ENCODE assay signal across 8 mouse cellular contexts in genomic region chr13:60015854-60016366, GRCm38 (mm10).
DNase-seq lines count a peak whose midpoint lies in the region; ATAC-seq and TF ChIP-seq lines count a peak whose summit lies in the region.

No protein-coding gene starts in this region.

- TF ChIP-seq EP300 in heart, adult 2 months (IDR thresholded peaks at IDR 0.05; ENCODE audit: insufficient read depth, low read depth, low read length) = 0 out of 2 replicates have a peak, but pooled peaks have one; percentile 23

- no peak for TF ChIP-seq POLR2A in heart, adult 2 months (IDR thresholded peaks at IDR 0.05; ENCODE audit: insufficient read depth, low read depth, low read length)

- no peak overlapping the region for H3K9ac ChIP-seq in heart, adult 2 months (ENCODE audit: low read depth, low read length)
- H3K9ac ChIP-seq in heart, embryonic 11.5 days (ENCODE audit: low read depth, low read length) = no peak overlapping the region
- H3K9ac ChIP-seq in embryonic facial prominence, embryonic 15.5 days = no peak overlapping the region
- H3K9ac ChIP-seq in hindbrain, postnatal 0 days (replicated peaks; ENCODE audit: low read length) = no peak overlapping the region

- peak overlapping the region; percentile 64 for H3K27ac ChIP-seq in heart, adult 2 months
- no peak overlapping the region for H3K27ac ChIP-seq in heart, embryonic 11.5 days (ENCODE audit: low read depth, low read length)
- H3K27ac ChIP-seq in embryonic facial prominence, embryonic 15.5 days (replicated peaks) = peak overlapping the region; percentile 74
- H3K27ac ChIP-seq in hindbrain, postnatal 0 days = no peak overlapping the region

- H3K4me1 ChIP-seq in heart, adult 2 months (ENCODE audit: control insufficient read depth, insufficient read depth, low read length) = peaks cover 8% of the 10 kb centered on the region
- peaks cover 2% of the 10 kb centered on the region; the same call in 1 of the 2 replicates for H3K4me1 ChIP-seq in heart, embryonic 11.5 days (ENCODE audit: control insufficient read depth, insufficient read depth, low read length)
- H3K4me1 ChIP-seq in embryonic facial prominence, embryonic 15.5 days = peaks cover 69% of the 10 kb centered on the region
- 0 out of 2 replicates have a peak, but pooled peaks cover 8% of the 10 kb centered on the region for H3K4me1 ChIP-seq in hindbrain, postnatal 0 days (ENCODE audit: insufficient read depth, low read length)

- peaks cover 2% of the 10 kb centered on the region; the same call in 1 of the 2 replicates for H3K36me3 ChIP-seq in heart, adult 2 months (ENCODE audit: control insufficient read depth, insufficient read depth, low read length)
- no peaks in the 10 kb centered on the region for H3K36me3 ChIP-seq in heart, embryonic 11.5 days (ENCODE audit: control insufficient read depth, insufficient read depth, low read length)
- no peaks in the 10 kb centered on the region for H3K36me3 ChIP-seq in embryonic facial prominence, embryonic 15.5 days
- H3K36me3 ChIP-seq in hindbrain, postnatal 0 days (ENCODE audit: insufficient read depth, low read length) = no peaks in the 10 kb centered on the region

- 53% methylated on average over 8 of the region's 8 CpGs for WGBS in heart, adult 2 months
- WGBS in heart, embryonic 11.5 days (ENCODE audit: insufficient replicate concordance) = 63% methylated on average over 8 of the region's 8 CpGs
- 47% methylated on average over 8 of the region's 8 CpGs for WGBS in embryonic facial prominence, embryonic 15.5 days
- WGBS in hindbrain, postnatal 0 days = 61% methylated on average over 8 of the region's 8 CpGs

- no peak overlapping the region for H3K4me2 ChIP-seq in heart, embryonic 11.5 days
- H3K4me2 ChIP-seq in embryonic facial prominence, embryonic 15.5 days (replicated peaks) = no peak overlapping the region
- H3K4me2 ChIP-seq in hindbrain, postnatal 0 days (ENCODE audit: low read depth, low read length) = no peak overlapping the region

- no peaks in the 10 kb centered on the region for H3K9me3 ChIP-seq in heart, embryonic 11.5 days (replicated peaks; ENCODE audit: control insufficient read depth, low read length)
- no peaks in the 10 kb centered on the region for H3K9me3 ChIP-seq in embryonic facial prominence, embryonic 15.5 days (replicated peaks)
- no peaks in the 10 kb centered on the region for H3K9me3 ChIP-seq in hindbrain, postnatal 0 days (ENCODE audit: low read length)

- H3K27me3 ChIP-seq in heart, adult 2 months (ENCODE audit: control insufficient read depth, insufficient read depth, low read length) = no peaks in the 10 kb centered on the region
- H3K27me3 ChIP-seq in heart, embryonic 11.5 days (ENCODE audit: control insufficient read depth, insufficient read depth, low read length) = no peaks in the 10 kb centered on the region
- no peaks in the 10 kb centered on the region for H3K27me3 ChIP-seq in embryonic facial prominence, embryonic 15.5 days
- no peaks in the 10 kb centered on the region for H3K27me3 ChIP-seq in hindbrain, postnatal 0 days (ENCODE audit: insufficient read depth, low read length)

- DNase-seq in heart, adult 2 months = peak; percentile 43 to 74
- DNase-seq in kidney, adult 8-10 months = peak; percentile 62 to 72
- peak; percentile 57 for DNase-seq in lung, postnatal 36 days
- no peak for DNase-seq in cerebellum, adult 9-10 months
- DNase-seq in right cerebral cortex, postnatal 36 days (ENCODE audit: low spot score in 2 of 2) = no peak
- no peak for DNase-seq in hindbrain, postnatal 0 days (ENCODE audit: low spot score)

- ATAC-seq in heart, embryonic 11.5 days (replicated peaks; ENCODE audit: insufficient number of reproducible peaks, low FRiP score, low TSS enrichment) = no peak
- 0 out of 2 replicates have a peak, but pooled peaks have one; percentile 36 for ATAC-seq in embryonic facial prominence, embryonic 15.5 days (ENCODE audit: insufficient number of reproducible peaks, low FRiP score, low TSS enrichment, low read depth)
- no peak for ATAC-seq in hindbrain, postnatal 0 days

- no peaks in the 10 kb centered on the region for H3K79me2 ChIP-seq in heart, adult 2 months (replicated peaks; ENCODE audit: control insufficient read depth, insufficient read depth, low read length)

- no peak for TF ChIP-seq CTCF in heart, adult 2 months (IDR thresholded peaks at IDR 0.05)
- TF ChIP-seq CTCF in hindbrain, postnatal 0 days (IDR thresholded peaks at IDR 0.05; ENCODE audit: low read depth) = no peak

- intact Hi-C loops in heart, adult 2 months (cut with DNase I) = loop anchor here (5.0 kb wide), 1 partner anchor 51 kb away; no protein-coding TSS in a partner anchor

- H3K4me3 ChIP-seq in heart, adult 2 months = no peak overlapping the region
- H3K4me3 ChIP-seq in heart, embryonic 11.5 days (ENCODE audit: low read depth, low read length) = no peak overlapping the region
- no peak overlapping the region for H3K4me3 ChIP-seq in embryonic facial prominence, embryonic 15.5 days (replicated peaks)
- H3K4me3 ChIP-seq in hindbrain, postnatal 0 days (ENCODE audit: low read length) = no peak overlapping the region

Comparison
In these comparisons a context has a peak if more than half of its experiments do, and no peak if none do; other contexts are left out.
1. H3K27ac ChIP-seq: peak in heart, adult 2 months (single experiment) and embryonic facial prominence, embryonic 15.5 days (single experiment); none in heart, embryonic 11.5 days (single experiment) and hindbrain, postnatal 0 days (single experiment).
2. DNase-seq: peak in heart, adult 2 months (2 of 2), kidney, adult 8-10 months (2 of 2) and lung, postnatal 36 days (single experiment); none in cerebellum, adult 9-10 months (single experiment), right cerebral cortex, postnatal 36 days (0 of 2) and hindbrain, postnatal 0 days (single experiment).